Mouse (Mus musculus) kidney, adult 11 months (tissue): Measurements from ENCODE around the gene Kdm2b.

Source experiments
- DNase-seq: peaks from one replicate; pipeline ENCODE4 v3.0.0; 2022

Gene Kdm2b

DNA sequence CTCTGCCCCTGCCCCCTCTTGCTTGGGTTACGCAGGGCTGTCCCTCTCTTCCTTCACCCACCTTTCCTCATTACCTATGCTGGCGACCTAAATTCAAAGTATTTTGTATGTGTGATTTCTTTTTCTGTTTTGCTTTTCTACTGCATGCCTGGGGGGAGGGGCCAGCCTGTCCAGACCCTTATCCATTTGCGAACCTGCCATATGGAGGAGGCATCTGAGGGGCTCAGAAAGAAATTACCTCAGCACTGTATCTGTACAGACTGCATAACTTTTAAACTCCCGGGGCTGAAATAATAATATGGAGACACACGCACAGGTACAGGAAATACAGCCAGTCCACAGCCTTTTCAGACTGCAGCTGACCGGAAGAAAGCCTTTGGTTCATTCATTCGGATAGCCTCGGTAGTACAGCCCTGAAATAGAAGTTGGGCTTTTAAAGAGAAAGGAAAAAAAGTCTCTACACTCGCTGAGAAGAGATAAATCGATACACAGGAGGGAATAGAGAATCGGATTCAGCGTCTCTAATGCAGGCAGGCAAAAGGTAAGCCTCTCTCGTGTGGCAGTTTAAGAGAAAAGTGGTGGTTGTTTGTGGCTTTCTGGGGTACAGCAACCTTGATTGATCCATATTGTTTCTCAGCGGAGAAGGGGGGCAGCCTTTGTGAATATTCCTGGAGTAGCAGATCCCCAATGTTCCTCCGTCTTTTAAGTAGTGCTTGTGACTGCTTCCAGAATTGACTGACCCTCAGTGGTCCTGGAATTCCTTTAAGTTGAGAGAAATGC, at the start of gene Kdm2b:
Kdm2b (minus strand) TSS at position 273 of the 780 bp plus-strand sequence.
- DNase-seq = peak; percentile 24

GRCm38 (mm10) chr5:123039120-123039752, 49.6 kb upstream of the Kdm2b start:
- peak; percentile 81 for DNase-seq

DNA sequence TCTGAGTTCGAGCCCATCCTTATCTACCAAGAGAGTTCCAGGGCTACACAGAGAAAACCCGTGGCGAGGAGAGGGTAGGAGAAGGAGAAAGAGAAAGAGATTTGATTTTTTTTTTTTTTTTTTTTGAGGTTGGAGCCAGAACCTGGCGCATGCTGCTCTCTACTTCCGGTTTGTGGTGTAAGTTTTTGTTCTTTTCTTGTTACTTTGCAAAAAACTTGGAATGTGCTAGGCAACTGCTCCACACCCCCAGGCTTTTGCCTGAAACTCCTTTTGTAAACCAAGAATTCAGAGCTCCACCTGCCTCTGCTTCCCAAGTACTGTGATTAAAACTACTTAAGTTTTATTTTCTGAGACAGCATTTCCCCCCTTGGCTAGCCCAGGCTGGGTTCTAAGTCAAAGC, 48.5 kb upstream of the Kdm2b start:
- no peak for DNase-seq

DNA sequence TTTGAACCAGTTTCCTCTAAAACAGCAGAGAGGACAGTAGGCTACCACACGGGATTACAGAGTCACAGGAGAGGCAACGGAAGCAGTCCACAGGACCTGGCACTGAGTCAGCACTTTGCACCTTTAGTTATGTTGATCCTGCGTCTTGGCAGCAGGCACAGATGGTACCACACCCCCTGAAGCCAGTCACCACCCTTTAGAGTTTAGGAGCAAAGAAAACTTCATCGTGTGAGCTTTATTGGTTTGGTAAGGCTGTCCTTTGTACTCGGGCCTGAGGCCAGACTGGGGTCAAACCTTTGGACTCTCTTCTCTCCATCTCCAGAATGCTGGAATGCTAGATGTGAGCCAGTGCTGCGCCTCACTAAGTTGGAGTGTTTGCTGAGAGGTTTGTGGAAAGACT, 45.9 kb upstream of the Kdm2b start:
- peak; percentile 95 for DNase-seq

DNA sequence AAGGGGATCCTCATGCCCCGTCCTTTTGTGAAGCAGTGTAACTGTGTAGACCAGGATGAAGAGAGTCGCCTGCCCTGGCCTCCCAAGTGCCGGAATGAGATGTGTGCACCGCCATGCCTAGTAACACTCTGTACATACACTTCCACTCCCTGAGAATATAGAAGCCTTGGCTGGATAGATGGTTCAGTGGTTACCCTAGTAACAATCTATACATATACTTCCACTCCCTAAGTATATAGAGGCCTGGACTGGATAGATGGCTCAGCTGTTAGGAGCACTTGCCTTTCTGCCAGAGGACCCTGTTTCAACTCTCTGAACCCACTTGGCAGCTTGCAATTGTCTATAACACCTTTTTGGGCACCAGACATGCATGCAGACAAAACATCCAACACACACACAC, 45.5 kb upstream of the Kdm2b start:
- DNase-seq = no peak

DNA sequence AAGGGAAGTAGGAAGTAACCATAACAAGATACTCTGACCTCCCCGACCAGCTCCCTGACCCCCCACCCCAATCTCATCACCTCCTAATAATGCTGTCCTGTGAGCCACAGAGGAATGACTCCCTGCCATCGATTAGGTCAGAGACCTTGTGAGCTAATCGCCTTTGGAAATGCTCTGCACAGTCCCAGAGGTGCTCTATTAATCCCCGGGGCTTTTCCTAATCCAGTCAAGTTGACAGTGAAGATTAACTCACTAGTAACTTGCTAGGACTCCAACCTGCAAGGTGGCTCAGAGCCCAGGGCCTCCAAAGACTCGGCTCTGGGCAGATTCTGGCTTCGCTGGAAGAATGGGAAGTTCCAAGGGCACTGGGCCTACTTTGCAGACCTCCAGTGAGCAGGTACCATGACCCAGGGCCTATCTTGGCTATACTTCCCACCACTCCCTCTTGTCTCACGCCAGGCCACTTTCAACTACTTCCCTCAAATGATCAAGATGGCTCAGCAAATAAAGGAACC, 44.1 kb upstream of the Kdm2b start:
- peak; percentile 51 for DNase-seq

DNA sequence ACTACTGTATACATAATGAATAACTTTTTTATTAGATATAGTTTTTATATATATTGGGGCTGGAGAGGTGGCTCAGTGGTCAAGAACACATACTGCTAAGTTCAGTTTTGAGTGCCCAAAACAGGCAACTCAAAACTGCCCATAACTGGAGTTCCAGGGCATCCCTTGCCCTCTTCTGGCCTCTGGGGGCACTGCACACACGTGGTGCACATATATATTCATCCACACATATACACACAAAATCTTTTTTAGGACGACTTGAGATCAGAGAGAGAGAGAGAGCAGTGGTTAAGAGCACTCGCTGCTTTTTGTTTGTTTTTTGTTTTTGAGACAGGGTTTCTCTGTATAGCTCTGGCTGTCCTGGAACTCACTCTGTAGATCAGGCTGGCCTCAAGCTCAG, 41.7 kb upstream of the Kdm2b start:
- no peak for DNase-seq

DNA sequence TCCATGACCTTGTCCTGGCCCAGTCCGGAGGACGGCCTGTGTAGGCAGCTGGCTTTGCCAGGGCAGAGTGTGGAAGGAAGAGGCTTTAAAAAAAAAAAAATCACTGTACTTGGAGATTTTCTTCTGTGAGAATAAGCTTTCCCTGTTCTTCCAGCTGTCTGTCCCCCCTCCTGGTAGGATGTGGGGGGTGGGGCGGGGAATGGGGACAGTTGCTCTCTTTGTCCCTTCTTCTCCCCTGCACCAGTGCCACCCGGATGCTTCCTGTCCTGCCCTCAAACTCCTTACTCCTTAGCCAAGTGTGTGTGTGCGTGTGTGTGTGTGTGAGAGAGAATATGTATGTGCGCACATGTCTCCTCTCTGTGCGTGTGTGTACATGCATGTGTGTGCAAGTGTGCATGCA, 40.1 kb upstream of the Kdm2b start:
- no peak for DNase-seq

DNA sequence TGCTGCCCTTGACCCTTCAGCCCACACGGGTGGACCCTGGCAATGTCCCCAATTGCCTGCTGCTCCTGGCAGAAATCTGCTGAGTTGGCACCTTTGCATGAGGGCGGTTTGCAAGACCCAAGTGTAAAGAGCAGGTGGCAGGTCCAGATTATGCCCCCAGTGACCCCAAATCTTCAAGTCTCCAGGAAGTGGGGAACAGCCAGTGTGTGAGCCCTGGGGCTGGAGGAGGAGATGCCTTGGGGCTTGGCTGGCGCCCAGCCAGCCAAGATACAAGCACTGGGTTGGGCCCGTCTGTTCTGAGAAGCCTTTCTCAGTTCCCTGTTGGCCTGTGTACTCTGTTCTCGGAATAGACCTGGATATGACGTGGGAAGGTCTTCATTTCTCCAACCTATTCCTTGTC, 37.8 kb upstream of the Kdm2b start:
- peak; percentile 70 for DNase-seq

- peak; percentile 67 for DNase-seq
Measured at GRCm38 (mm10) chr5:123026414-123026813, 36.8 kb upstream of the Kdm2b start.

DNA sequence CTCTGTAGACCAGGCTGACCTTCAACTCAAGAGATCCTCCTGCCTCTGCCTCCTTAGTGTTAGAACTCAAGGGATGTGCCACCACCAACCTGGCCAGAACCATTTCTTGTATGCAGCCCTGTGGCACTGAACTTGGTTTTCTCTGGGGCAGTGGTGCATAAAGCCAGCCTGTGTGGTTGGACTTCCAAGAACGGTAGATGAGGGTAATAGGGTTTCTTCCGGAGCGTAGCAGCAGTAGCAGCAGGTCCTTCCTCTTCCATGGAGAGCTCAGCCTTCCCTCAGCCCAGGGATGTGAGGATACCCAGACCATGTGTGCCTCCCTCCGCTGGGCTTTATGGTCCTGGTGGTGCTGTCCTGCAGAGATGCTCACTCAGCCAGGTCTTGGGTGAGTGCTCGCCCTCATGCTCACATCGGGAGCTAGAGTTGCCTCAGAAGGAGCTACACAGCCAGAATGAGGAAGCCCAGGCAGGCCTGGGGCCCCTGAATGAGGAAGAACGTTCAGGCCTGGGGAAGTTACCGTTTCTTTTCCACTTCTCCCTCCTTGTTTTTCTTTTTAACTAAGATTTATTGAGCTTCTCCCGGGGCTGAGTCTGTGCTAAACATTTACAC, 35.4 kb upstream of the Kdm2b start:
- no peak for DNase-seq

DNA sequence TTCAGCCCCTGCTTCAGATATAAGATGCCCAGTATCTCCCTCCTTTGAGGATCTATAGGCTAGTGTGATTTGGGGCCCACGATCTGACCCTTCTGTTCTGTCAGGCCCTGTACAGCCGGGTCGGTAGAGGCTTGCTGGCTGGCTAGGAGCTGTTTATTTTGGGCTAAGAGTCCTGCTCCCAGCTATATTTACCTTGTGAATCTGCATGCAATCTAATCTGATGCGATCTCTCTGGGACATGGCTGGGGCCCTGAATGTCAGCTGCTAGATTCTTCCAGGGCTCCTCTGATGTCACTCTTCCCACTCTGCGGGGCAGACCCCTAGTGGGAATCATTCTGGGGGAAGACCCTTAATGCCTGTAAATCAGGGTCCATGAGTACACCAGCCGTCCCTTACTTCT, 34.7 kb upstream of the Kdm2b start:
- no peak for DNase-seq

- DNase-seq = peak; percentile 57
Measured at GRCm38 (mm10) chr5:123023049-123023448, 33.4 kb upstream of the Kdm2b start.

DNA sequence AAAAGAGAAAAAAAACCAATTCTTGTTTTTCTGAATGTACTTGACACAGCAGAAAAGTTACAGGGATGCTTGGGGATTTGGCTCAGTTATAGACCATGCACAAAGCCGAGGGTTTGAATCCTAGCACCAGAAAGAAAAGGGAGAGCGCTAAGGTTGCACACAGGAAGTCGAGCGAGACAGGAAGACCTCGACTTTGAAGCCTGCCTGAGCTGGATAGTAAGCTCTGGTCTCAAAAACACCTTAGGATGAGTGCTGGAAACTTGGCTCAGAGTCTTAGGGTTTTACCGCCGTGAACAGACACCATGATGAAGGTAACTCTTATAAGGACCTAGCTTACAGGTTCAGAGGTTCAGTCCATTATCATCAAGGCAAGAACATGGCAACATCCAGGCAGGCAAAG, 31.8 kb upstream of the Kdm2b start:
- DNase-seq = no peak

DNA sequence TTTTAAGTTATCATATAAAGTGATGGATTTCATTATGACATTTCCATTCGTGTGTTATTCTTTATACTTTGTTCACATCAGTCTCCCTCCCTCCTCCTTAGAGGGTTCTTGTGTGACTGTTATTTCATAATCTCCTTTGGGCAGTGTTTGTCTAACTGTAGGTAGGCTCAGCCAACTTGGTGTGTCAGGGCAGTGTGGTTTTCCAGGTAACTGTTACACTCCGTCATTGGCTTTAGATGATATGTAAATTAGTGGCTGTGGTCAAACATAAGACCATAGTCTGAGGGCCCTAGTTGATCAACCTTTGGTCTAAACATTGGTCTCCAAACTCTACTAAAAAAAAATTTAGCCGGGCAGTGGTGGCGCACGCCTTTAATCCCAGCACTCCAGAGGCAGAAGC, 30.8 kb upstream of the Kdm2b start:
- no peak for DNase-seq

GRCm38 (mm10) chr5:123019336-123020016, 29.9 kb upstream of the Kdm2b start:
- no peak for DNase-seq

- peak; percentile 53 for DNase-seq
Measured at GRCm38 (mm10) chr5:123017504-123017903, 27.9 kb upstream of the Kdm2b start.

GRCm38 (mm10) chr5:123015915-123016314, 26.3 kb upstream of the Kdm2b start:
- no peak for DNase-seq

GRCm38 (mm10) chr5:123014753-123015701, 25.4 kb upstream of the Kdm2b start, which contains the start of gene Orai1:
Orai1 (plus strand) TSS chr5:123015074.
- peak; percentile 98 for DNase-seq

- peak; percentile 62 for DNase-seq
Measured at GRCm38 (mm10) chr5:123013599-123014315, 24.1 kb upstream of the Kdm2b start.

DNA sequence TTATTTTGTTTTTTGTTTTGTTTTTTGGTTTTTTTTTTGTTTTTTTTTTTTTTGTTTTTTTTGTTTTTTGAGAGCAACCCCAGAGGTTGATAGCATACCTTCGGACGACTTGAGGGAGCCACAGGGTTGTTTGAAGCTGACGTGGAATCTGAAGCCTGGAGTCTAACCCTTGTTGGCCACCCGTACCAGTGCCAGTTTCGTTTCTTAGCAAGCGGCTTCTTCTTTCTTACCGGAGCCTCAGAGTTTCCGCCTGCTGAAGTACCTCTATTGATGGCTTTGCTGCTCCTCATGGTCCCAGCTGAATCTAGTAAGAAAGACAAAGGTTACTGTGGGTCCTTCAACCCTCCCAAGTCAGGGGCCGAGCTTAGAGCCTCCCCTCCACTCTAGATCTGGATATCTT, 22.1 kb upstream of the Kdm2b start:
- DNase-seq = no peak
